Mouse (Mus musculus): ENCODE results near the gene Ccnl1. TPM values are rescaled to one million over a fixed set of nuclear protein-coding genes. Genes with fewer than 3 reads are reported as not detected.
A peak's percentile ranks its signal among the peaks of the same experiment; 100 is the strongest.

Gene Ccnl1
- polyA plus RNA-seq, 1 experiment from 2014 or later = 104 TPM

- DNase-seq (ENCODE audit: low spot score) = no peak
- Histone ChIP-seq H3K27ac (replicated peaks) (no peak overlapping the region), H3K9me3 (no peaks in the 10 kb centered on the region), H3K36me3 (replicated peaks) (no peaks in the 10 kb centered on the region), H3K4me3 (no peak overlapping the region), H3K27me3 (replicated peaks; ENCODE audit: low read depth, poor library complexity, severe bottlenecking) (no peaks in the 10 kb centered on the region), H3K4me1 (no peaks in the 10 kb centered on the region)
- WGBS = 91% methylated on average over 3 of the region's 3 CpGs
Measured at GRCm38 (mm10) chr3:65911265-65911664, 46.8 kb downstream of the Ccnl1 start.

- WGBS = 83% methylated on average over 2 of the region's 2 CpGs
- H3K4me1 ChIP-seq = peaks cover 14% of the 10 kb centered on the region
- no peak for DNase-seq (ENCODE audit: low spot score)
- no peaks in the 10 kb centered on the region for H3K36me3 ChIP-seq (replicated peaks)
- H3K4me3 ChIP-seq = no peak overlapping the region
- no peaks in the 10 kb centered on the region for H3K9me3 ChIP-seq
- 0 out of 2 replicates have a peak overlapping the region, but pooled peaks have one; percentile 40 for H3K27ac ChIP-seq (replicated peaks)
- H3K27me3 ChIP-seq (replicated peaks; ENCODE audit: low read depth, poor library complexity, severe bottlenecking) = no peaks in the 10 kb centered on the region
Measured at GRCm38 (mm10) chr3:65909454-65909853, 48.6 kb downstream of the Ccnl1 start.

GRCm38 (mm10) chr3:65907536-65907935, 50.5 kb downstream of the Ccnl1 start:
- DNase-seq (ENCODE audit: low spot score) = no peak
- WGBS = 92% methylated on average over 4 of the region's 4 CpGs
- Histone ChIP-seq H3K27ac (replicated peaks) (no peak overlapping the region), H3K4me3 (no peak overlapping the region), H3K9me3 (no peaks in the 10 kb centered on the region), H3K27me3 (replicated peaks; ENCODE audit: low read depth, poor library complexity, severe bottlenecking) (no peaks in the 10 kb centered on the region), H3K4me1 (peaks cover 27% of the 10 kb centered on the region), H3K36me3 (replicated peaks) (no peaks in the 10 kb centered on the region)

- no peaks in the 10 kb centered on the region for H3K9me3 ChIP-seq
- H3K4me3 ChIP-seq = no peak overlapping the region
- H3K27ac ChIP-seq (replicated peaks) = peak overlapping the region; percentile 70
- peaks cover 27% of the 10 kb centered on the region for H3K4me1 ChIP-seq
- H3K36me3 ChIP-seq (replicated peaks) = no peaks in the 10 kb centered on the region
- DNase-seq (ENCODE audit: low spot score) = peak; percentile 15
- 32% methylated on average over 7 of the region's 7 CpGs for WGBS
- H3K27me3 ChIP-seq (replicated peaks; ENCODE audit: low read depth, poor library complexity, severe bottlenecking) = no peaks in the 10 kb centered on the region
Measured at GRCm38 (mm10) chr3:65905281-65906169, 52.5 kb downstream of the Ccnl1 start.

- peak; percentile 24 for DNase-seq (ENCODE audit: low spot score)
- no peak overlapping the region for H3K4me3 ChIP-seq
- H3K4me1 ChIP-seq = peaks cover 27% of the 10 kb centered on the region
- no peaks in the 10 kb centered on the region for H3K9me3 ChIP-seq
- no peaks in the 10 kb centered on the region for H3K27me3 ChIP-seq (replicated peaks; ENCODE audit: low read depth, poor library complexity, severe bottlenecking)
- no peaks in the 10 kb centered on the region for H3K36me3 ChIP-seq (replicated peaks)
- WGBS = 15% methylated on average over 6 of the region's 6 CpGs
- peak overlapping the region; percentile 54 for H3K27ac ChIP-seq (replicated peaks)
Measured at GRCm38 (mm10) chr3:65904711-65905110, 53.3 kb downstream of the Ccnl1 start.

- peak; percentile 16 for DNase-seq (ENCODE audit: low spot score)
- Histone ChIP-seq H3K27ac (replicated peaks) (peak overlapping the region; percentile 54; the same call in 1 of the 2 replicates), H3K9me3 (no peaks in the 10 kb centered on the region), H3K36me3 (replicated peaks) (no peaks in the 10 kb centered on the region), H3K4me3 (no peak overlapping the region), H3K4me1 (peaks cover 27% of the 10 kb centered on the region), H3K27me3 (replicated peaks; ENCODE audit: low read depth, poor library complexity, severe bottlenecking) (no peaks in the 10 kb centered on the region)
- 11% methylated on average over 4 of the region's 4 CpGs for WGBS
Measured at GRCm38 (mm10) chr3:65904106-65904505, 53.9 kb downstream of the Ccnl1 start.

- Histone ChIP-seq H3K27ac (replicated peaks) (peak overlapping the region; percentile 65; the same call in 1 of the 2 replicates), H3K27me3 (replicated peaks; ENCODE audit: low read depth, poor library complexity, severe bottlenecking) (no peaks in the 10 kb centered on the region), H3K4me1 (peaks cover 25% of the 10 kb centered on the region), H3K9me3 (no peaks in the 10 kb centered on the region), H3K36me3 (replicated peaks) (no peaks in the 10 kb centered on the region), H3K4me3 (no peak overlapping the region)
- 50% methylated on average over 8 of the region's 8 CpGs for WGBS
- no peak for DNase-seq (ENCODE audit: low spot score)
Measured at GRCm38 (mm10) chr3:65898598-65899278, 59.3 kb downstream of the Ccnl1 start.

GRCm38 (mm10) chr3:65897233-65897993, 60.6 kb downstream of the Ccnl1 start:
- no peaks in the 10 kb centered on the region for H3K36me3 ChIP-seq (replicated peaks)

More at GRCm38 (mm10) chr3:65897233-65897993, 60.6 kb downstream of the Ccnl1 start:
- Histone ChIP-seq H3K27ac (replicated peaks) (no peak overlapping the region), H3K4me1 (peaks cover 18% of the 10 kb centered on the region), H3K9me3 (no peaks in the 10 kb centered on the region), H3K4me3 (no peak overlapping the region), H3K27me3 (replicated peaks; ENCODE audit: low read depth, poor library complexity, severe bottlenecking) (no peaks in the 10 kb centered on the region)
- DNase-seq (ENCODE audit: low spot score) = no peak
- 62% methylated on average over 3 of the region's 3 CpGs for WGBS
